Mouse (Mus musculus): ENCODE data around the gene Angptl2. TPM values are rescaled to one million over a fixed set of nuclear protein-coding genes. Genes with fewer than 3 reads are reported as not detected.

Angptl2 gene
- polyA plus RNA-seq, 1 experiment: 6.4 TPM

DNA sequence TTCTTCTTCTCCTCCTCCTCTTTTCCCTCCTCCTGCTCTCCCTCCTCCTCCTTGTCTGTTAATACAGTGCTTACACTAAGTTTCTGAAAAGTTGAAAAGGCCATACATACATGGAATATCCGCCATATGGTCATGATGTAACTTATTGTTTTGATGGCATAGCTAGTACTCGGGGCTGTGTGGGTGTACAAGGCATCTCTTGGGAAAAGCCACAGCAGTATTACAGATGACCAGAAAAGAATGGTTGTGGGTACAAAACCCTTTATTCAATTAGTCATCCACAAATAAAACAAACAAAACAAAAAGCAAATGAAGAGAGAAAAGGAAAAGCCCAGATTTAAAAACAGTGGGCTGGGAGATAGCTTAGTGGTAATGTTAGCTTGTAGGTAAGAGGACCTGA is 64.7 kb downstream of the Angptl2 start:
- Histone ChIP-seq H3K4me1 (ENCODE audit: control insufficient read depth, insufficient read depth, low read length) (peaks cover 14% of the 10 kb centered on the region), H3K27ac (ENCODE audit: insufficient read depth, low read length) (no peak overlapping the region), H3K4me3 (replicated peaks; ENCODE audit: insufficient read depth, low read depth, low read length) (no peak overlapping the region), H3K27me3 (ENCODE audit: control insufficient read depth, insufficient read depth, low read length) (no peaks in the 10 kb centered on the region)
- DNase-seq: no peak
- WGBS: 91% methylated on average over 2 of the region's 2 CpGs
- TF ChIP-seq CTCF (IDR thresholded peaks at IDR 0.05; ENCODE audit: borderline replicate concordance, insufficient read depth, low read depth, low read length) (no peak), POLR2A (IDR thresholded peaks at IDR 0.05; ENCODE audit: borderline replicate concordance, insufficient read depth, low read length) (no peak)

GRCm38 (mm10) chr2:33281807-33282206 is 65.9 kb downstream of the Angptl2 start:
- no peak for TF ChIP-seq POLR2A (IDR thresholded peaks at IDR 0.05; ENCODE audit: borderline replicate concordance, insufficient read depth, low read length)
- TF ChIP-seq CTCF (IDR thresholded peaks at IDR 0.05; ENCODE audit: borderline replicate concordance, insufficient read depth, low read depth, low read length): no peak

GRCm38 (mm10) chr2:33282877-33283276 is 67.0 kb downstream of the Angptl2 start:
- TF ChIP-seq POLR2A (IDR thresholded peaks at IDR 0.05; ENCODE audit: borderline replicate concordance, insufficient read depth, low read length): no peak
- TF ChIP-seq CTCF (IDR thresholded peaks at IDR 0.05; ENCODE audit: borderline replicate concordance, insufficient read depth, low read depth, low read length): no peak
- peak overlapping the region; percentile 15; the same call in 1 of the 2 replicates for H3K27ac ChIP-seq (ENCODE audit: insufficient read depth, low read length)
- H3K4me1 ChIP-seq (ENCODE audit: control insufficient read depth, insufficient read depth, low read length): peaks cover 14% of the 10 kb centered on the region
- no peak overlapping the region for H3K4me3 ChIP-seq (replicated peaks; ENCODE audit: insufficient read depth, low read depth, low read length)
- H3K27me3 ChIP-seq (ENCODE audit: control insufficient read depth, insufficient read depth, low read length): no peaks in the 10 kb centered on the region
- DNase-seq: peak; percentile 80 to 90
- 6% methylated on average over 4 of the region's 4 CpGs for WGBS

More at GRCm38 (mm10) chr2:33281807-33282206, 65.9 kb downstream of the Angptl2 start:
- DNase-seq: no peak
- WGBS: 90% methylated on average over 5 of the region's 5 CpGs
- no peak overlapping the region for H3K27ac ChIP-seq (ENCODE audit: insufficient read depth, low read length)
- H3K27me3 ChIP-seq (ENCODE audit: control insufficient read depth, insufficient read depth, low read length): no peaks in the 10 kb centered on the region
- H3K4me3 ChIP-seq (replicated peaks; ENCODE audit: insufficient read depth, low read depth, low read length): no peak overlapping the region
- peaks cover 14% of the 10 kb centered on the region for H3K4me1 ChIP-seq (ENCODE audit: control insufficient read depth, insufficient read depth, low read length)

- 69% methylated on average over 2 of the region's 2 CpGs for WGBS
- H3K4me3 ChIP-seq (replicated peaks; ENCODE audit: insufficient read depth, low read depth, low read length): no peak overlapping the region
- TF ChIP-seq POLR2A (IDR thresholded peaks at IDR 0.05; ENCODE audit: borderline replicate concordance, insufficient read depth, low read length) (no peak), CTCF (IDR thresholded peaks at IDR 0.05; ENCODE audit: borderline replicate concordance, insufficient read depth, low read depth, low read length) (no peak)
Measured at GRCm38 (mm10) chr2:33283674-33284073, 67.8 kb downstream of the Angptl2 start.

GRCm38 (mm10) chr2:33288837-33289236 is 73.0 kb downstream of the Angptl2 start:
- Histone ChIP-seq H3K4me1 (ENCODE audit: control insufficient read depth, insufficient read depth, low read length) (peaks cover 27% of the 10 kb centered on the region), H3K27me3 (ENCODE audit: control insufficient read depth, insufficient read depth, low read length) (no peaks in the 10 kb centered on the region), H3K4me3 (replicated peaks; ENCODE audit: insufficient read depth, low read depth, low read length) (no peak overlapping the region), H3K27ac (ENCODE audit: insufficient read depth, low read length) (peak overlapping the region; percentile 37; the same call in 1 of the 2 replicates)
- TF ChIP-seq CTCF (IDR thresholded peaks at IDR 0.05; ENCODE audit: borderline replicate concordance, insufficient read depth, low read depth, low read length): no peak
- TF ChIP-seq POLR2A (IDR thresholded peaks at IDR 0.05; ENCODE audit: borderline replicate concordance, insufficient read depth, low read length): no peak
- WGBS: 15% methylated on average over 5 of the region's 5 CpGs
- peak; percentile 72 to 86 for DNase-seq

More at GRCm38 (mm10) chr2:33283674-33284073, 67.8 kb downstream of the Angptl2 start:
- no peaks in the 10 kb centered on the region for H3K27me3 ChIP-seq (ENCODE audit: control insufficient read depth, insufficient read depth, low read length)
- 0 out of 2 replicates have a peak overlapping the region, but pooled peaks have one; percentile 1 for H3K27ac ChIP-seq (ENCODE audit: insufficient read depth, low read length)
- no peak for DNase-seq
- H3K4me1 ChIP-seq (ENCODE audit: control insufficient read depth, insufficient read depth, low read length): peaks cover 16% of the 10 kb centered on the region

DNA sequence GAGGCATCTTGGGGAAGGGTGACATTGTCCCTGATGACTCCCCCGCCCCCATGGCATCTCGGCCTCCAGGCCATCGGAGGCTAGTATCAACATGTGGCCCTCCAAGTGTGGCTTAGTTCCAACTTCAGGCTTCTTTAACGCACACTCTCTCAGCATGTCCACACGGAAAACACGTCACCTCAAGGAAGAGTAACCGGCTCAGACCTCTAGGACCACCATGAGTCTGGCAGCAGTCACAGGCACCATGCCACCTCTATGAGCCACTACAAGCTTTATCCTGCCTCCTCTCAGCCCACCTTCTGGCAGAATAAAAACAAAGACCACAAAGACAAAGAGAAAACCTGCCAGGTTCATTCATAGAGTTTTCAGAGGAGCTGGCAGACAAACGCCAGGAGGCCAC is 74.6 kb downstream of the Angptl2 start:
- peaks cover 27% of the 10 kb centered on the region for H3K4me1 ChIP-seq (ENCODE audit: control insufficient read depth, insufficient read depth, low read length)
- H3K27me3 ChIP-seq (ENCODE audit: control insufficient read depth, insufficient read depth, low read length): no peaks in the 10 kb centered on the region
- WGBS: 62% methylated on average over 8 of the region's 8 CpGs
- no peak overlapping the region for H3K27ac ChIP-seq (ENCODE audit: insufficient read depth, low read length)
- H3K4me3 ChIP-seq (replicated peaks; ENCODE audit: insufficient read depth, low read depth, low read length): no peak overlapping the region
- TF ChIP-seq CTCF (IDR thresholded peaks at IDR 0.05; ENCODE audit: borderline replicate concordance, insufficient read depth, low read depth, low read length) (no peak), POLR2A (IDR thresholded peaks at IDR 0.05; ENCODE audit: borderline replicate concordance, insufficient read depth, low read length) (no peak)
- DNase-seq: no peak

- Histone ChIP-seq H3K4me3 (replicated peaks; ENCODE audit: insufficient read depth, low read depth, low read length) (no peak overlapping the region), H3K4me1 (ENCODE audit: control insufficient read depth, insufficient read depth, low read length) (peaks cover 27% of the 10 kb centered on the region), H3K27me3 (ENCODE audit: control insufficient read depth, insufficient read depth, low read length) (no peaks in the 10 kb centered on the region), H3K27ac (ENCODE audit: insufficient read depth, low read length) (no peak overlapping the region)
- DNase-seq: no peak
- no peak for TF ChIP-seq POLR2A (IDR thresholded peaks at IDR 0.05; ENCODE audit: borderline replicate concordance, insufficient read depth, low read length)
- 90% methylated on average over 2 of the region's 2 CpGs for WGBS
Measured at GRCm38 (mm10) chr2:33292057-33292456, 76.2 kb downstream of the Angptl2 start.

DNA sequence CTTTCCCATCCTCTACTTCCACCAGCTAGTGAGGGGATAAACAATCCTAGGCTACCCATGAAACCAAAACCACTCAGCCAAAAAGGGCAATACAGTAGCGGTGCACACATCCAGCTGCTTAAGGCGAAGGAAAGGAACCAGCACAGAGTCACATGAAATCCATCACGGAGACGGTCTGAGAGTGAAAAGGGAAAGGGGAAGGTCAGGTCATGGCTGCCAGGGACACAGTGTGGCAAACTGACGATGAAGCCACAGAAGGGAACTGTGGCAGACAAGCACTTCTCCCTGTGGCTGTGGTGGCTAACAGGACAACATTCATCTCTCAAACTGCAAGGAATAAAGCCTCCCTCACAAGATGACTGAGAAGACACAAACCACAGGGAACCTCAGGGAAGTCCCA is 79.2 kb downstream of the Angptl2 start:
- WGBS: 90% methylated on average over 5 of the region's 5 CpGs
- H3K27me3 ChIP-seq (ENCODE audit: control insufficient read depth, insufficient read depth, low read length): no peaks in the 10 kb centered on the region
- TF ChIP-seq POLR2A (IDR thresholded peaks at IDR 0.05; ENCODE audit: borderline replicate concordance, insufficient read depth, low read length) (no peak), CTCF (IDR thresholded peaks at IDR 0.05; ENCODE audit: borderline replicate concordance, insufficient read depth, low read depth, low read length) (no peak)
- no peak overlapping the region for H3K4me3 ChIP-seq (replicated peaks; ENCODE audit: insufficient read depth, low read depth, low read length)
- peaks cover 20% of the 10 kb centered on the region for H3K4me1 ChIP-seq (ENCODE audit: control insufficient read depth, insufficient read depth, low read length)
- no peak for DNase-seq
- H3K27ac ChIP-seq (ENCODE audit: insufficient read depth, low read length): no peak overlapping the region

Other genes starting within 250 kb of the Angptl2 start
- 51.3 and 55.0 TPM in 2 replicates for gene Slc2a8, start 234.0 kb upstream of the Angptl2 start, polyA plus RNA-seq (2012; rRNA removed)
- 120 and 133 TPM in 2 replicates for gene Garnl3, start 84.4 kb upstream of the Angptl2 start, polyA plus RNA-seq (2012; rRNA removed)
- 48.7 and 52.4 TPM in 2 replicates for gene Ralgps1, start 155.4 kb downstream of the Angptl2 start, polyA plus RNA-seq (2012; rRNA removed)
- 9.9 and 11.0 TPM in 2 replicates for gene Zbtb34, start 215.3 kb downstream of the Angptl2 start, polyA plus RNA-seq (2012; rRNA removed)

All from cerebellum, adult 2 months (tissue).